Mouse (Mus musculus): ENCODE data around the gene Dnaja4. TPM values are rescaled to one million over a fixed set of nuclear protein-coding genes. Genes with fewer than 3 reads are reported as not detected.
"Not testable (repeated sequence)": the region's sequence is repeated elsewhere in the genome, so short reads cannot be mapped to it uniquely, and the experiment has no call there.

Gene Dnaja4
- polyA plus RNA-seq, 1 experiment from 2014 or later, result 5.6 TPM

GRCm38 (mm10) chr9:54673887-54674286, 24.8 kb upstream of the Dnaja4 start:
- 89% methylated on average over 13 of the region's 13 CpGs for WGBS
- no peak overlapping the region for H3K27ac ChIP-seq
- H3K36me3 ChIP-seq, result no peaks in the 10 kb centered on the region
- no peak overlapping the region for H3K4me3 ChIP-seq (replicated peaks)
- no peaks in the 10 kb centered on the region for H3K4me1 ChIP-seq (replicated peaks)
- no peak overlapping the region for H3K9ac ChIP-seq (replicated peaks)
- H3K9me3 ChIP-seq, result no peaks in the 10 kb centered on the region
- ATAC-seq (ENCODE audit: insufficient number of reproducible peaks, insufficient read depth, low FRiP score, low TSS enrichment, low read depth), result no peak
- no peak overlapping the region for H3K4me2 ChIP-seq
- H3K27me3 ChIP-seq, result peaks cover 12% of the 10 kb centered on the region

DNA sequence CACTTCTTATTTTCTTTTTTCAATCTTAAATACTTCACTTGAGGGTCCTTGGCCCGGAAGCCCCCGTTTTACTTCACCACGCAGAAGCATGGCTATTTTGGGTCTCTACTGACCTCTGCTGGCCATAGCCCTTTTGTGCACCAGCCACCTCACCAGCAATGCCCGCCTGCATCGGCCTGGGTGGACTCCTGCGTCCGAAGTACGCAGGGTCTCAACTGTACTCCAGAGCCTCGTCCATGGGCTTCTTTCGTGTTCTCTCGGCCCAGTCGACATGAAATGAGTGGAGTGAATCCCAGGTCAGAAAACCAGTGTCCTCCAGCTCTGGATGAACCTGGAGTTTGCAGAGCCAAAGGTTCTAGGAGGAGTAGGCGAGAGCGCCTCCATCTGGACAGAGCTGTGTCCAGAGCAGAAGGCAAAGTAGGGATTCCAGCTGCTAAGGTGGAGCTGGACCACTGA, 22.1 kb upstream of the Dnaja4 start:
- peak; percentile 70; the same call in 1 of the 2 replicates for ATAC-seq (ENCODE audit: insufficient number of reproducible peaks, insufficient read depth, low FRiP score, low TSS enrichment, low read depth)
- Histone ChIP-seq H3K9ac (replicated peaks) (peak overlapping the region; percentile 47; the same call in 1 of the 2 replicates), H3K27me3 (peaks cover 12% of the 10 kb centered on the region), H3K27ac (no peak overlapping the region), H3K4me3 (replicated peaks) (peak overlapping the region; percentile 33), H3K36me3 (no peaks in the 10 kb centered on the region), H3K4me2 (peak overlapping the region; percentile 58), H3K4me1 (replicated peaks) (no peaks in the 10 kb centered on the region), H3K9me3 (no peaks in the 10 kb centered on the region)
- 2% methylated on average over 14 of the region's 14 CpGs for WGBS

- WGBS, result 69% methylated on average over 4 of the region's 4 CpGs
Measured at GRCm38 (mm10) chr9:54682846-54683245, 15.8 kb upstream of the Dnaja4 start.

GRCm38 (mm10) chr9:54683814-54684605, 14.7 kb upstream of the Dnaja4 start:
- Histone ChIP-seq H3K27ac (no peak overlapping the region), H3K4me1 (replicated peaks) (no peaks in the 10 kb centered on the region), H3K9me3 (no peaks in the 10 kb centered on the region), H3K9ac (replicated peaks) (no peak overlapping the region), H3K27me3 (no peaks in the 10 kb centered on the region; the same call in 1 of the 2 replicates), H3K36me3 (no peaks in the 10 kb centered on the region), H3K4me3 (replicated peaks) (no peak overlapping the region), H3K4me2 (no peak overlapping the region)
- WGBS, result 68% methylated on average over 7 of the region's 7 CpGs
- ATAC-seq (ENCODE audit: insufficient number of reproducible peaks, insufficient read depth, low FRiP score, low TSS enrichment, low read depth), result no peak

More at GRCm38 (mm10) chr9:54682846-54683245, 15.8 kb upstream of the Dnaja4 start:
- Histone ChIP-seq H3K27me3 (peaks cover 4% of the 10 kb centered on the region; the same call in 1 of the 2 replicates), H3K9ac (replicated peaks) (no peak overlapping the region), H3K9me3 (no peaks in the 10 kb centered on the region), H3K4me2 (no peak overlapping the region), H3K4me1 (replicated peaks) (no peaks in the 10 kb centered on the region), H3K36me3 (no peaks in the 10 kb centered on the region), H3K27ac (no peak overlapping the region), H3K4me3 (replicated peaks) (no peak overlapping the region)
- no peak for ATAC-seq (ENCODE audit: insufficient number of reproducible peaks, insufficient read depth, low FRiP score, low TSS enrichment, low read depth)

DNA sequence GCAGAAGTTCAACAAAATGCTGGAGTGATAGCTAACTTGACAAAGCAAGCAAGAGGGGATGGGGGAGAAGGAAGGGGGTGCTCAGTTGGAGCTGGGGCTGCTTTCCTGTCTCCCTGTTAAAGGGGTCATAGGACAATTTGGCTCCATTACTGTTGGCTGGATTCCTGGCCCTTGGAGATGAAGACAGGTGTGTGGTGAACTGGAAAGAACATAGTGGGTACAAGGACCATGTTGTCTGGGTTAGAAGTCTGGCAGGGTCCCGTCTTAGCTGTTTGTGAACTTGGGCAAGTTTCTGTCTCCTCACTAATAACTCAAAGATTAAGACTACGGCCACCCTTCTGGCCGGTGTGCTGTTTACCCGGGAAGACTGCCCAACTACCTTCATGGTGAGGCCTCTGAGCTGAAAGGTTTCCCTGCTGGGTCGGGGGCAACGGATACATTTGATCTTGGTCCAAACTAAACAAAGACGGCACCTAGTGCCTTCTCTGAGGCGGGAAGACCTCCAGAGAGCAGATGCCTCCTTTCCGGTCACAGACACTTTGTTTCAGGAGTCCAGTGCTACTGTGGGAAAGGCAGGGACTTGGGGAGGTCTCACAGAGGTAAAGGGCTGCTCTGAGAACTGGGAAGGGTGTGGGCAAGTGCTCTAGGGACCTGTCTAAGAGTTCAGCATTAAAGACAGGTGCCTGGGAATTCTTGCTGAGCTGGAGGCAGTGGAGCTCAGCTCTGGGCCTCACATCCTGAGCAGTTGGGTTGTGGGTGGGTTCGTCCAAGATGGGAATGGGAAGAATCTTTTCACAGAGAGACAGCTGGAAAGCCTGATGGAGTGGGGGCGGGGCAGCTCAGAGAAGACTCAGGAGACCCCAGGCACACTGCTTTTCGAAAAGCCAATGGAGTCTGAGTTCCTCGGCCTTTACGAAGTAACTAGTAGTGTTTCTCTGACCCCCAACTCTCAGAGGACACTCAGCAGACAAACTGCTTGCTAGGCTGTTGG, 11.1 kb upstream of the Dnaja4 start:
- no peaks in the 10 kb centered on the region for H3K4me1 ChIP-seq (replicated peaks)
- no peak for ATAC-seq (ENCODE audit: insufficient number of reproducible peaks, insufficient read depth, low FRiP score, low TSS enrichment, low read depth)
- no peak overlapping the region for H3K4me3 ChIP-seq (replicated peaks)
- H3K4me2 ChIP-seq, result no peak overlapping the region
- H3K27ac ChIP-seq, result no peak overlapping the region
- H3K9me3 ChIP-seq, result no peaks in the 10 kb centered on the region
- no peaks in the 10 kb centered on the region for H3K36me3 ChIP-seq
- peaks cover 9% of the 10 kb centered on the region for H3K27me3 ChIP-seq
- 74% methylated on average over 14 of the region's 14 CpGs for WGBS
- H3K9ac ChIP-seq (replicated peaks), result no peak overlapping the region

GRCm38 (mm10) chr9:54689446-54689845, 9.2 kb upstream of the Dnaja4 start:
- H3K36me3 ChIP-seq, result no peaks in the 10 kb centered on the region
- H3K4me1 ChIP-seq (replicated peaks), result no peaks in the 10 kb centered on the region
- no peak overlapping the region for H3K4me3 ChIP-seq (replicated peaks)
- no peak overlapping the region for H3K9ac ChIP-seq (replicated peaks)
- no peak for ATAC-seq (ENCODE audit: insufficient number of reproducible peaks, insufficient read depth, low FRiP score, low TSS enrichment, low read depth)
- H3K27ac ChIP-seq, result no peak overlapping the region
- H3K4me2 ChIP-seq, result no peak overlapping the region
- H3K9me3 ChIP-seq, result no peaks in the 10 kb centered on the region
- H3K27me3 ChIP-seq, result peaks cover 15% of the 10 kb centered on the region
- 74% methylated on average over 8 of the region's 8 CpGs for WGBS

GRCm38 (mm10) chr9:54690697-54691096, 8.0 kb upstream of the Dnaja4 start:
- 78% methylated on average over 2 of the region's 2 CpGs for WGBS
- H3K4me2 ChIP-seq; H3K9me3 ChIP-seq; H3K4me3 ChIP-seq (replicated peaks); H3K4me1 ChIP-seq (replicated peaks); H3K27ac ChIP-seq; ATAC-seq (ENCODE audit: insufficient number of reproducible peaks, insufficient read depth, low FRiP score, low TSS enrichment, low read depth); H3K36me3 ChIP-seq; H3K9ac ChIP-seq (replicated peaks): not testable (repeated sequence)
- peaks cover 26% of the 10 kb centered on the region for H3K27me3 ChIP-seq

DNA sequence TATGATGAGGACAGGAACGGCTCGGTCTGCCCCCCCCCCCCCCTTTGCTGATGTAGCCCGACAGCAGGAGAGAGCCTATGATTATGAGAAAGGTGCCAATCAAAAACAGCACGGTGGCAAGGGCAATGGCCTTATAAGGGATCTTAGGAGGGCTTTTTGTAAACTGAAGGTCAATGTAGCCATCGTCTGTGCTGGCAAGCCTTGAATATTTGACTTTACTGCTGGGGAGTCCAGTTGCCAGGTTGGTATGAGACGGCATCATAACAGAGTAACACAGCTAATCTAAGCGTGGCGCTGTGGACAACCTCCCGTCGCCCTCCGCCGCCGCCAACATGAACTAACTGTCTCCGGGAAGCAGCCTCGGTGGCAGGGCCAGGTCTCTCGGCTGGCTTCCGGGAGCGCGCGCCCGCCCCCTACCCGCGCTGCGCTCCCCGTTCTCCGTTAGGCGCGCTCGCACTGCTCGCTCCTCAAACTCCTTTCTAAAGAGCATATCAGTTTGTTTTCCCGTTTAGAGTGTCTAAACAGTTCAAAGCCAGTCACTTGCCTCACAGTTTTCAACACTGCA, 7.3 kb upstream of the Dnaja4 start:
- not testable (repeated sequence) for H3K9me3 ChIP-seq; H3K27ac ChIP-seq; H3K4me1 ChIP-seq (replicated peaks); ATAC-seq (ENCODE audit: insufficient number of reproducible peaks, insufficient read depth, low FRiP score, low TSS enrichment, low read depth); H3K36me3 ChIP-seq
- Histone ChIP-seq H3K4me3 (replicated peaks) (peak overlapping the region; percentile 32), H3K4me2 (peak overlapping the region; percentile 63), H3K9ac (replicated peaks) (peak overlapping the region; percentile 31; the same call in 1 of the 2 replicates), H3K27me3 (peaks cover 26% of the 10 kb centered on the region)
- 4% methylated on average over 31 of the region's 31 CpGs for WGBS

DNA sequence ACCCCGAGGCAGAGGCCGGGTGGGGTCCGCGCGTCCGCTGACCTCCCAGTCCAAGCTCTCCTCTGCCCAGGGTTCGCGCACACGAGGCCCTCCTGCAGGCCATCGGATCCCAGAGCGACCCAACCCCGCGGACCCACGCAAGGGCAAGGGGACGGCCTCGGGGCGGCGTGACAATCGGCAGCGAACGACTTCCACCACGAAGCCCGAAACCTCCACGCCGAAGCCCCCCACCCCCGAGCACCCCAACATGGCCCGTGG, 343 bp downstream of the Dnaja4 start:
- Histone ChIP-seq H3K9me3 (no peaks in the 10 kb centered on the region), H3K27ac (no peak overlapping the region), H3K27me3 (peaks cover 60% of the 10 kb centered on the region), H3K9ac (replicated peaks) (peak overlapping the region; percentile 84), H3K4me2 (peak overlapping the region; percentile 91), H3K4me3 (replicated peaks) (peak overlapping the region; percentile 70), H3K4me1 (replicated peaks) (peaks cover 11% of the 10 kb centered on the region; the same call in 1 of the 2 replicates), H3K36me3 (no peaks in the 10 kb centered on the region)
- 11% methylated on average over 27 of the region's 27 CpGs for WGBS
- peak; percentile 30; the same call in 1 of the 2 replicates for ATAC-seq (ENCODE audit: insufficient number of reproducible peaks, insufficient read depth, low FRiP score, low TSS enrichment, low read depth)

- Histone ChIP-seq H3K4me1 (replicated peaks) (peaks cover 11% of the 10 kb centered on the region; the same call in 1 of the 2 replicates), H3K4me3 (replicated peaks) (peak overlapping the region; percentile 70), H3K27ac (no peak overlapping the region), H3K36me3 (no peaks in the 10 kb centered on the region), H3K27me3 (peaks cover 56% of the 10 kb centered on the region), H3K9me3 (no peaks in the 10 kb centered on the region), H3K4me2 (peak overlapping the region; percentile 91), H3K9ac (replicated peaks) (peak overlapping the region; percentile 84)
- WGBS, result under 1% methylated on average over 92 of the region's 92 CpGs
- peak; percentile 53 for ATAC-seq (ENCODE audit: insufficient number of reproducible peaks, insufficient read depth, low FRiP score, low TSS enrichment, low read depth)
Measured at GRCm38 (mm10) chr9:54699345-54700173, 886 bp downstream of the Dnaja4 start.
